Mouse (Mus musculus): ENCODE results near the gene Slc4a4. TPM values are rescaled to one million over a fixed set of nuclear protein-coding genes. Genes with fewer than 3 reads are reported as not detected.
A peak's percentile ranks its signal among the peaks of the same experiment; 100 is the strongest.
"Not testable (repeated sequence)": the region's sequence is repeated elsewhere in the genome, so short reads cannot be mapped to it uniquely, and the experiment has no call there.

The Slc4a4 gene
- total RNA-seq, 2 experiments from 2014 or later, result not detected

DNA sequence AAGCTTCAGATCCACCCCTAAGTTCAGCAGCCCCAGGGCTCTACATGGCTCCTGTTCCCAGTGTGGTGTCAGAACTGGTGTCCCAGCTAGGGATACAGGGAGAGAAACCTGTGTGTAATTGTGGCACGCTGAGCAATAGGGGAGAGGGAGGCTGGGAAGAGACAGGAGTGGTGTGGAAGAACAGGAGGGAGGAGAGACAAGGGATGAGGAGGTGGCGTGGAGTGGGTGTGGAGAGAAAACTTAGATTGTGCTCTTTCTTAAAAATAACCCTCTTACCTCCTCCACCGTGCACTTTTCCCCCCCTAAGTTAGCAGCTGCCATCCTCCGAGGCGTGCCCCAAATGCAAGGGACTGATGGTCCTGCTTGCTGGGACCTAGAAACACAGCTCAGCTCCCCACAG is 72.3 kb downstream of the Slc4a4 start:
- ATAC-seq (replicated peaks; ENCODE audit: poor library complexity), result no peak

- no peak for ATAC-seq (replicated peaks; ENCODE audit: poor library complexity)
Measured at GRCm38 (mm10) chr5:88959412-88959811, 72.8 kb downstream of the Slc4a4 start.

GRCm38 (mm10) chr5:88960342-88961105 is 73.9 kb downstream of the Slc4a4 start:
- no peak for ATAC-seq (replicated peaks; ENCODE audit: poor library complexity)

DNA sequence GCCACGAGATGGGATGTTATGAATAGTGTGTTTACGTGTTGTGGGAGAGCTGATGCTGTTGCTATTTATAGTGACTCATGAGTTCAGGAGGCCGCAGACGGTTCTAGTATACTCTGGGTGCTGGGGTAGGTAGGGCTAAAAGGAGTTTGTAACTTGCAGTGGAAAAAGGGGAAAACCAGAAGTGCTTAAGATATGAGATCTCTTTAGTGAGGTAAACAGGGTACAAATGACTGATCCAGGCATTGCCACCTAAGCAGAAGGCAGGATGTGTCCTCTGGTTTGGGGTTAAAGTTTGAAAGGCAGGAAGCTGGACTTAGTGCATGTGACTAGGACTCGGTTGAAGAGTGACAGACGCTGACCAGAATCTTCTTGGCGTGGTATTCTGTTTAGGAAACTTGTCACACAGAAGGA is 74.7 kb downstream of the Slc4a4 start:
- no peak for ATAC-seq (replicated peaks; ENCODE audit: poor library complexity)

DNA sequence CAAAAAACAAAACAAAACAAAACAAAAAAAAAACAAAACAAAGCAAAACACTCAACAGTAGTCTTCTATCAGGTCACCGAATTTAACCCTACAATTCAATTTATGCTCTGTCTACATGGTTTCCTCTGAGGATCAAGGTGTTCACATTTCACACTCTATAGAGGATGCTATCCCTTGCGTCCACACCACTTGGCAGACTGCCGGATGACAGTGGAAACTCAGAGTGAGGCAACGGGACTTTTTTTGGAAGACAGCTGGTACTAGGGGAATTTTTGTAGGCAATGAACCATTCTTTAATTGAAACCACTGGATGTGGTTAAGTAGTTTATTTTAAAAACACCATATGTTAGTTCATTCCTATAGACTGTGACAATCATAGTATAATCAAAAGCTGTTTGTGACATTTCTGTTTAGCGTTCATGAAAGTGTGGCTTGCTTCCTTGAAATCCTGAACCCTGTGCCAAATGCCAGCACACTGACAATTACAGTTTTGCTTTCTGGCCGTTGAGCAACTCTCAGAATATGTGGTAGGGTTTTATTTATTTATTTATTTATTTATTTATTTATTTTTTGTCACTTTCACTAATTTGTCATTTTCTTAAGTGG is 78.2 kb downstream of the Slc4a4 start:
- ATAC-seq (replicated peaks; ENCODE audit: poor library complexity), result no peak

DNA sequence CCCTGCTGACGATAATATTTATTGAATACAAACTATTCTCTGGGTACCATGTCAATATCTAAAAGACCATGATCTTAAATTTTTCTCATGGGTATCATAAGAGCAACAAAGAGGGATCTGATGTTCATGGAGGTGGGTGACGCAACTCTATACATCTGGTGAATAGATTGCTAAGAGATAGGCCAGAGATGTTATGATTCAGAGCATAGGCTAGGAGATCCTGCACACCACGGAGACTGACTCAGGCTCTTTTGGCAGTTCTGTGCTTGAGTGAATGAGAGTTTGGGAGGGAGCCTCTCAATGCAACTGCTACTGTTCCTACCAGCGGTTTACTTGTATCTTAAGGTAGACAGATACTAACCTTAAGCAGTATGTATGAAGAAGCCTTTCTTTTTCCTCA is 79.9 kb downstream of the Slc4a4 start:
- ATAC-seq (replicated peaks; ENCODE audit: poor library complexity), result no peak

- no peak for ATAC-seq (replicated peaks; ENCODE audit: poor library complexity)
Measured at GRCm38 (mm10) chr5:88968923-88969639, 82.5 kb downstream of the Slc4a4 start.

DNA sequence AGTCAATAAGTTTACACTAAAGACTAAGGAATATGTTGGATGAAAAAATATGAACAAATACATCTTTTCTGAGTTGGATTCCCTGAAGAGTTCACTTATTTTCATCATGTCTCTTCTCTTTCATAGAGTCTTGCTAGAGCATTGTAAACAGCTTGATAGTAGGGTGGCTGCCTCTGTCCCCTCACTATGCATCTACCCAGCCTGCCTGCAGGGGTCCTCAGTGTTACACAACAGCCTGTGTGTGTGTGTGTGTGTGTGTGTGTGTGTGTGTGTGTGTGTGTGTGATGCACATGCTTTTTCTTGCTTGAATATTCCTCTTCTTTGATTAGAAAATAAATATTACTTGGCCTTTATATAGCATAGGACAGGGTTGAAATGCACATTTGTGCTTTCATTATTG is 84.9 kb downstream of the Slc4a4 start:
- ATAC-seq (replicated peaks; ENCODE audit: poor library complexity), result peak; percentile 64

GRCm38 (mm10) chr5:88972277-88972676 is 85.7 kb downstream of the Slc4a4 start:
- ATAC-seq (replicated peaks; ENCODE audit: poor library complexity), result peak; percentile 17; the same call in 1 of the 2 replicates

DNA sequence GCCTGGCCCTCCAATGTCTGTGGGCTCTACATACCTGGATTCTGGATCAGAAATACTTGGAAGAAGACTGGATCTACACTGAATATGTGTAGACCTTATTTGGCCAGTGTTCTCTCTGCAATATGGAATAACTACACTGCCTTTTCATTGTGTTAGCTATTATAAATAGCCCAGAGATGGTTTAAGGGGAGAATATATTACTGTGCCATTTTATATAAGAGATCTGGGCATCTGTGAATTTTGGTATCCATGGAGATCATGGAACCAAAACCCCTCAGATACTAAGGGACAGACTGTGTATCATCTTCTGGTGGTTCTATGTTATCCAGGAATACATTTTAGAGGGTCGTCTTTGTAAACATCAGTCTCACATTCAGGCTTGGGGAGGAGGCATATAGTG is 86.5 kb downstream of the Slc4a4 start:
- ATAC-seq (replicated peaks; ENCODE audit: poor library complexity), result no peak

DNA sequence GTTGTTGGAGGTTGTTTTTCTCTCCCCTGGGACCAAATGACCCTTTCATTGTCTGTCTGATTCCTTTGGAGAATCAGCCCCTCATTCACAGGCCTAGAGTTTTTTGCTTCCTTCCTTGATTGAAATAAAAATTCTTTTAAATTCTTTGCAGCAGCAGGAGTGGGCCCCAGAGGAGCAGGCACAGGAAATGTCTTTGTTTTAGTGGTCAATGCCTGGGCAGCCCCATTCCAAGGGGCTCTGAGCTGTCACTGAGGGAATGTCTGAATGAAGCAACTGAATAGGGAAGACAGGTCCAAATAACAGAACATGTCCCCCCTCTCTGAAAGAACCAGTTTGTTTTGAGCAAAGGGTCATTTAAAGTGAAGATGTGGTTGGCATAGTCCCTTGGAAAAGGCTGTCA is 89.1 kb downstream of the Slc4a4 start:
- no peak for ATAC-seq (replicated peaks; ENCODE audit: poor library complexity)

DNA sequence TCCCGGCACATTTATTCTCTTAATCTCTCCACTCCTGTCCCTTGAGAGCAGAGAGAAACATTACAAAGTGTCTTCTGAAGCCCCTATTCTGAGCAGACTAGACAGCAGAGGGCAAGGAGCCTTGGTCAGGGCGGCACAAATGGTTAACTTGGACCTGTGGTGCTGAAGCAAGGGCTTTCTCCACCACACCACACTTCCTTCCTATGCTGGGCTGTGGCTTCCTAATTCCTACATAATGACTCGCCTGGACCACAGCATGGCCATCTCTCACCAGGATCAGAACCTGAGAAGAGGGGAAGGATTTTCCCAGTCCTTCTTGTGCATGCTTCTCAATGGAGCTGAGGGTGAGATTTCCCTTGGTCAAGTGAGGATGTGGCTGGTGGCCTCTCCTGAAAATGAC is 89.8 kb downstream of the Slc4a4 start:
- peak; percentile 63 for ATAC-seq (replicated peaks; ENCODE audit: poor library complexity)

DNA sequence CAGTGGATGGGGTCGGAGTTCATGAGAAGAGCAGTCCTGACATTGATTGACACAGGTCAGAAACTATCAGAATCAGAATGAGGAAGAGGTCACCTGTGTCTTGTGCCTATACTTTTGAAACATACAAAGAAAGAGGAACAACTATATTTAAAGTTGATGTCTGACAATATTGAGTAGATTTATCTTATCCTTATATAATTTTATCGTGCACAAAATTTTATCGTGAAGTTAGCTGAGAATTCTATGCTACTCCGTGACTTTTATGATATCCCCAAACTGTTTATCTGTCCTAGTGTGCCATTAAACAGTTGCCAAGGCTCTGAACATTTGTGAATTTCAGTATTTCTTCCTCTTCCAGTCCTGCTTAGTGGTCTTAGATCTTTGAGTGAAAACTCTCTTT is 94.1 kb downstream of the Slc4a4 start:
- no peak for ATAC-seq (replicated peaks; ENCODE audit: poor library complexity)

GRCm38 (mm10) chr5:88981243-88982014 is 94.8 kb downstream of the Slc4a4 start:
- ATAC-seq (replicated peaks; ENCODE audit: poor library complexity), result peak; percentile 93

DNA sequence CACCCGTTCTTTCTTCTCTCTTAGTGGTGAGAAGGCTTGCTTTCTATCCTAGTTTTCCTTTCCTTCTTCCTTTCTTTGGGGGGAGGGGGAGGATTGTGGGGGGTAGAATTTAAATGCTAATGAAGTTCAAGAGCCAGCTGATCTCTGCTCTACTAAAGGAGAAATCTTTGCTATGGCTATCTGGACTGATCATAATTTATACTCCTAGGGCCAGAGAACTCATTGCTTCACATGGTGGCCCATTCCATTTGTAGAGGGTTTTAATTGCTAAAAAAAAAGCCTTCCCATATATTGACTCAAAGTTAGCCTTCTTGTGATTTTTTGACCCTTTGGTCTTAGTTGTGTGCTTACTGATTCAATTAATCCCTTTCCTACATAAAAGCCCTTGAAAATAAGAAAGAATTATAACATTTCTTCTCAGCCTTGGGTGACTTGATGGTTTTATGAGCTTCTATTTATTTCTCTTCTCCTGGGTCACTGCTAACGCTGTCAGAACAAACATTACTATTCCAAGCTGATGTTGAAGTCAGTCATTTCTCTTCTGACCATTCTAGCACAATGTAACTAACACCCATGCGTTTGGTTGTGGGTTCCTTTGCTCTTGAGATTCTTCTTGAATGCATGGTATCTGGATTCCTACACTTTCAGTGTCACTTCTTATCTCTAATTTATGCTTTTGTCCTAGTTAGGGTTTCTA is 95.6 kb downstream of the Slc4a4 start:
- ATAC-seq (replicated peaks; ENCODE audit: poor library complexity), result peak; percentile 7

DNA sequence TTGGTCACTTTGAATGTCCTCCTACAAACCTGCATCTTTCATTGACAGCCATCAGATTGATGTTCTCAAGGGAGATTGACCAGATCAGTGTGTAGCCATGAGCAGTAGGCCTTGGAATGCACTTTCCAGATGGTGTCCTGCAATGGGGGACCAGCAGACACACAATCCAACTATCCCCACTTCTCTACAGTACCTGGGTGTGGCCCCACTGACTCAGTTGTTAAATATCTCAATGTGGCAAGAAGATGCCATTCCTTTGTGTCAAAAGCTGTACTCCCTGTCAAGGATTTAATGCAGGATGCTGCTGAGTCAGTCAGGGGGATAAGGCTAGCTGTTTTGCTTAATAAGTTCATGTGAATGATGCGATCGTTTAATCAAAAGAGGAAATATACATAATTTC is 96.6 kb downstream of the Slc4a4 start:
- no peak for ATAC-seq (replicated peaks; ENCODE audit: poor library complexity)

GRCm38 (mm10) chr5:88983652-88984051 is 97.0 kb downstream of the Slc4a4 start:
- no peak for ATAC-seq (replicated peaks; ENCODE audit: poor library complexity)

GRCm38 (mm10) chr5:88989018-88989417 is 102.4 kb downstream of the Slc4a4 start:
- ATAC-seq (replicated peaks; ENCODE audit: poor library complexity), result no peak

GRCm38 (mm10) chr5:88990196-88990747 is 103.7 kb downstream of the Slc4a4 start:
- ATAC-seq (replicated peaks; ENCODE audit: poor library complexity), result no peak

- ATAC-seq (replicated peaks; ENCODE audit: poor library complexity), result not testable (repeated sequence)
Measured at GRCm38 (mm10) chr5:88991309-88991708, 104.7 kb downstream of the Slc4a4 start.
